Mouse (Mus musculus): ENCODE measurements around the gene Gabrd. TPM values are rescaled to one million over a fixed set of nuclear protein-coding genes. Genes with fewer than 3 reads are reported as not detected.

Gabrd gene
- total RNA-seq, 2 experiments from 2014 or later, result 8.6 to 9.5 TPM

- DNase-seq (ENCODE audit: low spot score in 2 of 2), result no peak
Measured at GRCm38 (mm10) chr4:155383326-155383725, 14.6 kb downstream of the Gabrd start.

- peak in 1 of 2 experiments; percentile 29 for DNase-seq (ENCODE audit: low spot score in 2 of 2)
Measured at GRCm38 (mm10) chr4:155382752-155383151, 15.2 kb downstream of the Gabrd start.

GRCm38 (mm10) chr4:155381974-155382373 lies 15.9 kb downstream of the Gabrd start:
- DNase-seq (ENCODE audit: low spot score in 2 of 2), result no peak

- no peak for DNase-seq (ENCODE audit: low spot score in 2 of 2)
Measured at GRCm38 (mm10) chr4:155371797-155372735, 25.8 kb downstream of the Gabrd start.

GRCm38 (mm10) chr4:155370737-155371715 lies 26.9 kb downstream of the Gabrd start:
- DNase-seq (ENCODE audit: low spot score in 2 of 2), result no peak

GRCm38 (mm10) chr4:155368684-155369083 lies 29.2 kb downstream of the Gabrd start:
- DNase-seq (ENCODE audit: low spot score in 2 of 2), result peak; percentile 89 to 92

- DNase-seq (ENCODE audit: low spot score in 2 of 2), result no peak
Measured at GRCm38 (mm10) chr4:155367739-155368138, 30.2 kb downstream of the Gabrd start.

- DNase-seq (ENCODE audit: low spot score in 2 of 2), result no peak
Measured at GRCm38 (mm10) chr4:155366784-155367183, 31.1 kb downstream of the Gabrd start.

GRCm38 (mm10) chr4:155362443-155362842 lies 35.5 kb downstream of the Gabrd start:
- no peak for DNase-seq (ENCODE audit: low spot score in 2 of 2)

GRCm38 (mm10) chr4:155361303-155361791 lies 36.6 kb downstream of the Gabrd start, which contains the start of gene Prkcz:
Gene Prkcz, minus strand, starts transcription at chr4:155361361.
- DNase-seq (ENCODE audit: low spot score in 2 of 2), result peak; percentile 45 to 52

- DNase-seq (ENCODE audit: low spot score in 2 of 2), result no peak
Measured at GRCm38 (mm10) chr4:155360856-155361255, 37.1 kb downstream of the Gabrd start.

- DNase-seq (ENCODE audit: low spot score in 2 of 2), result no peak
Measured at GRCm38 (mm10) chr4:155359560-155360464, 38.1 kb downstream of the Gabrd start.

- DNase-seq (ENCODE audit: low spot score in 2 of 2), result no peak
Measured at GRCm38 (mm10) chr4:155357601-155358000, 40.3 kb downstream of the Gabrd start.

- no peak for DNase-seq (ENCODE audit: low spot score in 2 of 2)
Measured at GRCm38 (mm10) chr4:155356354-155356753, 41.6 kb downstream of the Gabrd start.

GRCm38 (mm10) chr4:155354546-155354945 lies 43.4 kb downstream of the Gabrd start:
- no peak for DNase-seq (ENCODE audit: low spot score in 2 of 2)

- DNase-seq (ENCODE audit: low spot score in 2 of 2), result no peak
Measured at GRCm38 (mm10) chr4:155354035-155354434, 43.9 kb downstream of the Gabrd start.

- DNase-seq (ENCODE audit: low spot score in 2 of 2), result no peak
Measured at GRCm38 (mm10) chr4:155352581-155352980, 45.3 kb downstream of the Gabrd start.

- no peak for DNase-seq (ENCODE audit: low spot score in 2 of 2)
Measured at GRCm38 (mm10) chr4:155346350-155346749, 51.6 kb downstream of the Gabrd start.

- peak; percentile 74 to 81 for DNase-seq (ENCODE audit: low spot score in 2 of 2)
Measured at GRCm38 (mm10) chr4:155345608-155345953, 52.3 kb downstream of the Gabrd start.
